Mouse (Mus musculus): ENCODE results near the gene Adra2a.

Gene Adra2a

DNA sequence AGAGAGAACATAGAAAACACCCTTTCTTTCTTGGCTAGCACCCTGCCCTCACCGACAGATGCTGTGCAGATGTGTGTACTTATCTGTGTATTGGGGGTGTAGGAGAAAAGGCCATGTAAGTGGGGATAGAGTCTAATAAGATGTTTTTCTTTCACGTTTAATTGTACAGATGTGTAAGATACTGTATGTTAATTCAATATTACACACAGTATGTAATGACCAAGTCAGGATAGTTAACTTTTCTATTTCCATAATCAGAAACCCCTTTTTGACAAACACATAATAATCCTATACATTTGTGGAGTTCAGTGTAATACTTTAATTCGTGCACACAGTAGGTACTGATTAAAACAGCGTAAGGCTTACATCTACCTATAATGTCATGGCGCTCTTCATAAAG lies at the start of gene Adra2a:
Gene Adra2a, plus strand, starts transcription at position 301 of the 400 bp plus-strand sequence.
- no peak for DNase-seq

DNA sequence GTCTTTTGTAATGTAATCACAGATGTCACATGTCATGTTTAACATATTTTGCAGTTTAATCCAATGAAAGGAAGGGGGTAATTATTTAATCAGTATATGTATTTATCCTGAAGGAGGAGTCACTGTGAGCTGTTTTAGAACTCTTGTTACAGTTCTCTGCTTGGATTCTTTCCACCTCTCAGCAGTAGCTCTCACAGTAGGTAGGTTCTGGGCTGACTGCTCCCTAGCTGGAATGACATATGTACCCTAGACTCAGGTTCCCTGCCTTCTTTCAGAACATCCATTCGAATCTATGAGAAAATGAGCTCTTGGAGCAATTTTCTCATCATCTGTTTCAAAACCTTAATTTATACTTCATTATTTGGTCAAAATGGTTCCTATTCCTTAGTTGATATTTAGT lies 49.7 kb upstream of the Adra2a start:
- no peak for DNase-seq

- no peak for DNase-seq
These were observed 33.0 kb upstream of the Adra2a start for GRCm38 (mm10) chr19:54010973-54011372.

- DNase-seq: no peak
These were observed 29.0 kb upstream of the Adra2a start for GRCm38 (mm10) chr19:54014999-54015398.

- DNase-seq: no peak
These were observed 28.4 kb upstream of the Adra2a start for GRCm38 (mm10) chr19:54015503-54015902.

DNA sequence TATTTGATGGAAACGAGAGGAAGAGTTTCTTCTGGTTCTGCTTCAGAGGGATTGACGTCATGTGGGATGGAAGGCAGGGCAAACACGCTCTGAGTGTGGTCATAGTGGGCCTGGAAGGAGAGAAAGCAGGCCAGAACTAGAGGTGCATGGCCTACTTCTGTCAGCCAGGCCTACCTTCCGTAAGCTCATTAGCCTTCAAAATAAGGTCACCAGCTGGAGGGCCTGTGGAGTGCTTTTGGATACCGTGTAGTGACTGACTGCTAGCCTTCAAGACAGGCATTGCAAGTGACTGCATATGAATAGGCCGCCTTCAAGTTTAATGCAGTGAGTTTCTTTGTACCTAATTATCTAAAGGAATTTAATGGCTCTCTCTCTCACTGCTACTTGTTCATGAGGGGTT lies 8.9 kb upstream of the Adra2a start:
- DNase-seq: no peak

DNA sequence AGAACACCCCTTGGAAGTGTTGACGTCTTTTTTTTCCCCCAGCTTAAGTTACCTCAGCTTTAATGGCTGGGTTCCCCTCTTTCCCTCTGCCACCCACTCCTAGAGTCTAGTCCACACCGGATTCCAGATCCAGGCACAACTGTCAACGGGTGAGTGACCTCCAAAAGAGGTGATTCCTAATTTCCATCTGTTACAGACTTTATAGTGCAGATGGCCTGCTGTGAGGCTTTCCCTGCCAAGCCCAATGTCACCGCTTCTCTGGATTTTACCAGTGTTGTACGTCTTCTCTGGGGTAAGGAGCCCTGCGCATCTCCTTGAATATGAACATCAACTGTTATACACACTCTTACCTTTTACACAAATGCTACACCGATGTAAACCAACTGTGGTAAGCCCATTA lies 4.5 kb upstream of the Adra2a start:
- DNase-seq: no peak

DNA sequence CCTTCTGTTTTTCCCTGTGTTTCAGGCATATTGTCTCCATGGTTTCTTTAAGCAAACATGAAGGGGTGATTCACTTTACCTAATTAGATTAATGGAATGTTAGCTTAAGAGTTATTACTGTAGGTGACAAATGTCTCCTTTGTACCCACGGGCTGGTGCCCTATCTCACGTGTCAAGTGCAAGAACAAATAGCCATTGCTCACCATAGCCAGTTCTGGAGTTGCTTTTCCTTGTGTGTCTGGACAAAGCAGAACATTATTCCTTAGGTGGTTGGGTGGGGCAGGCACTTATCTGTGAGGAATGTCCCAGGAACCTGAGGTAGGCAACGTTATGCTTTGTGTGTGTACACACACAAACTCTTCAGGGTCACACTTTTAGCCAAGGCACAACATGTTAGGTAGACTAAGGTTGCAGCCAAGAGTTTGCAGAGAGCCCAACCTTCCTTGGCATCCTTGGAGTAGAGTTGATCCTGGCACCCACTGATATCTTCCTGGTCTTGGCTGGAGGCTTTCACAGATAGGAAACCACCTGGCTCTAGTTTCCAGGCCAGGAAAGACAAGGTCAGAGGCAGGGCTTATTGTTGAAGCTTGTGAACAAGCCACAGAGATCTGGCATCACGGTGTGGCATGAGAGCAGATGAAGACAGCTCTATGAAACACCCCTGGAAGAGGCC lies 3.5 kb upstream of the Adra2a start:
- DNase-seq: no peak

GRCm38 (mm10) chr19:54041029-54041367 lies 3.0 kb upstream of the Adra2a start:
- DNase-seq: no peak

GRCm38 (mm10) chr19:54044507-54045371 lies 788 bp downstream of the Adra2a start:
- peak; percentile 29 for DNase-seq

DNA sequence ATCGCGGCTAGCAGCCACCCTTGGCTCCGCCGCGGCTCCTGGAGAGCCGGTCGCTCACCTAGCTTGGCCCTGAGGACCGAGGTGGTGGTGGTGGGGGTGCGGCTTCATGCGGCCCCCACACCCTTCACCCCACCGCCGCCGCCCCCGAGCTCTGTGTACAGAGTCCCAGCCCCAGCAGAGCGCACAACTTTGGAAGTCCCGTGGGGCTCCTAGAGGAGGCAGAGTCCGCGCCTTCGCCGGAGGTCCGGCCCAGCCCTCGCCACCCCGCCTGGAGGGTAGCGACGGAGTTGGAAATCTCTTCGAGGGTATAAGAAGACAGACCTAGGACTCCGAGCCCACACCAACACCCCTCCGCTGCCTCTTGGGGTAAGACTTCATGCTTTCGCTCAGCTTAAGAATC lies 1.5 kb downstream of the Adra2a start:
- no peak for DNase-seq

GRCm38 (mm10) chr19:54045931-54046683 lies 2.2 kb downstream of the Adra2a start:
- no peak for DNase-seq

- no peak for DNase-seq
These were observed 2.7 kb downstream of the Adra2a start for GRCm38 (mm10) chr19:54046684-54047070.

GRCm38 (mm10) chr19:54047386-54048050 lies 3.6 kb downstream of the Adra2a start:
- no peak for DNase-seq

- DNase-seq: no peak
These were observed 4.4 kb downstream of the Adra2a start for GRCm38 (mm10) chr19:54048161-54048885.

- no peak for DNase-seq
These were observed 7.7 kb downstream of the Adra2a start for GRCm38 (mm10) chr19:54051651-54052050.

GRCm38 (mm10) chr19:54055845-54056244 lies 11.9 kb downstream of the Adra2a start:
- no peak for DNase-seq

DNA sequence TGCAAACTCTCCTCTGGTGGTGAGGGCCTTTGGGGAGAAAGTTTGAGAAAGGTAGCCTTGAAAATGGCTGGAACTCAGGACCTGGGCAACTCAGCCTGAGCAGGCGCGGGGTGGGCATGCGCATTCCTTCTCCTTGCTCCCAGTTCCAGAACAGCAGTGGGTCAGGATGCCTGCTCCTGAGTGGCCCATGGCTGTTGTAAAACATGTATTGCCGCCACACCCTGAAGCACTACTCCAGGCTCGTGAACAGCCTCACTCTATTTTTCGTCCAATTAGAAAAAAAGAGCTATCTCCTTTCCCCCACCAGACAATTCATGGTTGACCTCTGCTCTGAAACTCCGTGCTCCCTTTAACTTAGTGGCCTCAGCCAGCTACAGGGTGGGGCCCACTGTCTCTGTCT lies 24.5 kb downstream of the Adra2a start:
- no peak for DNase-seq

- no peak for DNase-seq
These were observed 26.6 kb downstream of the Adra2a start for GRCm38 (mm10) chr19:54070521-54070920.

- DNase-seq: no peak
These were observed 28.4 kb downstream of the Adra2a start for GRCm38 (mm10) chr19:54072233-54072800.

DNA sequence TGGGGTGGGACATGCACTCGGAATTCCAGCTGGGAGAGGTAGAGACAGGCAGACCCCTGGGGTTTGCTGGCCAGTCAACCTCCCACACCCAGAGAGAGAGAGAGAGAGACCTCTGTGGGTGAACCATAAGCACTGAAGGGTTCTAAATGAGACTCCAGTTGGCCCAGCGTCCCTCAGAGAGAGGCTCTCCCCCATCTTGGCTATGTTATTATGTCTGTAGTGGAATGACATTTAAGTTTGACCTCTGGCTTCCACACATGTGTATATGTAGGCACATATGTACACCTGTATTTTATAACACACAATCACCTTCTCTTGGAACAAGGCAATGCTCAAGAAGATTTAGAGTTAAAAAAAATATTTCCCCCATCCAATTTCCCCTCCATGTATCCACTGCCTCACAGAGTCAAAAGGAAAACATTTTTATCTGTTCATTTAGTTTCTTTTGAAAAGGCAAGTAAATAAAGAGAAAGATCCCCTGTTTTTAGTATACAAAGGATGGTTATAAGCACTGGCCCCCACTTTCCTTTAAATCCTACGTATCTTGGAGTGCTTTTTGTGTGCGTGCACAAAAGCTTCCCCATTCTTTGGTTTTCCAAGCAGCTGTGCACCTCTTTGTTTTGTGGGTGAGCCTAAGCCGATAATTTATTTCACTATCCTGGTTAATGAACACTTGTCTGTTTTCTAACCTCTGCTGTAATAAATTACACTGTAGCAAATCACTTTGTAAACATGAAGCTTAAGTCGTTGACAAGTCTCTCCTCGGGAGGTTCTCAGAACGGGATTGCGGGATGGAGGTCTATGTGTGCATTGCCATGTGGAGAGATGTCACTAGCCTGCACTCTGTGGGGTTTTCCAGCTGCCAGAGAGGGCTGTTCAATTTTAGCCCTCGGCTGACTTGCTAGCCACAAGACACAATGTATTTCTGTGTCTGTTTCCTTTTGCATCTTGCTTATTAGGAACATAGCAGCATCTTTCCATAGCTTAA lies 32.7 kb downstream of the Adra2a start:
- no peak for DNase-seq
